In the genomic region with DNA sequence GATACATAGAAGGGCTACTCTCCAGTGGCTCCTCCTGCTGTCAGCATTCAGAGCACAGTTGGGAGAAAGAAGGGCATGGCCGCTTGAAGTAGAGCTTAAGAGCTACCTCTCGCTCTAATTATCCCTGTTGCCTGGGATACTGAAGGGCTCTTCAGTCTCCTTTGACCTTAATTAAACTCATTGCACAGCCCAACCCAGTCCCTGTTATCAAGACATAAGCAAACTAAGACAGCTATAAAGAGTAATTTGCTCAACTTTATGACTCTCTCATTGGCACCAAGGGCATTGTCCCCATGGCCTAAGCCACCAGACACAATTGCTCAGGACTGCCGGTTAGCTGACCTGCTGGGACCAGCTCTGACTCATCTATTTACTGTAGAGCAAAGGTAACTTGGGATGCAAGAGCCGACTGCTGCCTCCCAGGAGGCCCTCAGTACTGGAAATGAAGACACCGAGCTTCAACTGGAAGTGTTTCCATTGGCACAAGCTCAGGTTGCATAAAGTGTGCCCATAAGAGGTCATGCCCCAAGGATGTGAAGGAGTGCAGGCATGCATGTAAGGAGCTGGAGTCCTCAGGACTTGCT, we compare ENCODE assay signal across 13 mouse cellular contexts.
DNase-seq lines count a peak whose midpoint lies in the region; ATAC-seq and TF ChIP-seq lines count a peak whose summit lies in the region.
"Had no signal": no experiment of that assay in that cellular context is flagged by ENCODE, and none has a peak within 500 bp of the region (broad histone marks: within the 10 kb centered on the region; RNA-seq: fewer than 3 reads in every experiment).

No protein-coding gene starts in this region.

- peak; percentile 46; the same call in 1 of the 2 replicates for TF ChIP-seq CTCF in lung, postnatal 0 days (IDR thresholded peaks at IDR 0.05)

- H3K27ac ChIP-seq in lung, postnatal 0 days (ENCODE audit: low read length) = peak overlapping the region; percentile 70
- no peak overlapping the region for H3K27ac ChIP-seq in midbrain, embryonic 16.5 days (ENCODE audit: low read length)
- H3K27ac ChIP-seq: midbrain, embryonic 10.5 days; neural tube, embryonic 15.5 days had no signal

- H3K4me1 ChIP-seq in lung, postnatal 0 days (ENCODE audit: insufficient read depth, low read depth, low read length) = peaks cover 22% of the 10 kb centered on the region; the same call in 1 of the 2 replicates
- 0 out of 2 replicates have a peak, but pooled peaks cover 4% of the 10 kb centered on the region for H3K4me1 ChIP-seq in midbrain, embryonic 16.5 days (ENCODE audit: control insufficient read depth, insufficient read depth, low read length)

- H3K4me2 ChIP-seq in lung, postnatal 0 days (replicated peaks; ENCODE audit: low read depth, low read length) = no peak overlapping the region
- H3K4me2 ChIP-seq in midbrain, embryonic 16.5 days (ENCODE audit: low read length) = no peak overlapping the region
- H3K4me2 ChIP-seq: neural tube, embryonic 15.5 days had no signal

- H3K27me3 ChIP-seq in lung, postnatal 0 days (replicated peaks; ENCODE audit: insufficient read depth, low read length) = no peaks in the 10 kb centered on the region
- H3K27me3 ChIP-seq in midbrain, embryonic 16.5 days (ENCODE audit: control insufficient read depth, insufficient read depth, low read depth, low read length) = no peaks in the 10 kb centered on the region
- H3K27me3 ChIP-seq: neural tube, embryonic 15.5 days had no signal

- H3K36me3 ChIP-seq in lung, postnatal 0 days (ENCODE audit: insufficient read depth, low read length) = no peaks in the 10 kb centered on the region
- H3K36me3 ChIP-seq in midbrain, embryonic 16.5 days (ENCODE audit: control insufficient read depth, insufficient read depth, low read length) = no peaks in the 10 kb centered on the region
- H3K36me3 ChIP-seq: midbrain, embryonic 10.5 days; neural tube, embryonic 15.5 days had no signal

- ATAC-seq in lung, postnatal 0 days = peak; percentile 69
- no peak for ATAC-seq in midbrain, embryonic 16.5 days

- no peaks in the 10 kb centered on the region for H3K9me3 ChIP-seq in lung, postnatal 0 days (ENCODE audit: low read length)
- H3K9me3 ChIP-seq in midbrain, embryonic 16.5 days (replicated peaks; ENCODE audit: control insufficient read depth, low read length, poor library complexity, severe bottlenecking) = no peaks in the 10 kb centered on the region
- H3K9me3 ChIP-seq: midbrain, embryonic 10.5 days; neural tube, embryonic 15.5 days had no signal

- no peak overlapping the region for H3K9ac ChIP-seq in lung, postnatal 0 days (replicated peaks; ENCODE audit: low read depth)
- no peak overlapping the region for H3K9ac ChIP-seq in midbrain, embryonic 16.5 days (ENCODE audit: low read depth, low read length)
- H3K9ac ChIP-seq: neural tube, embryonic 15.5 days had no signal

- 56% methylated on average over 5 of the region's 5 CpGs for WGBS in lung, postnatal 0 days
- 61% methylated on average over 5 of the region's 5 CpGs for WGBS in midbrain, embryonic 16.5 days

- peak; percentile 34 for DNase-seq in adrenal gland, adult 2 months
- DNase-seq in adrenal gland, postnatal 4 days (ENCODE audit: low spot score in 2 of 2) = no peak
- DNase-seq in MN1 (ENCODE audit: low spot score) = peak; percentile 25
- peak; percentile 89 for DNase-seq in kidney, adult 9 months
- peak; percentile 71 for DNase-seq in lung, postnatal 0 days (ENCODE audit: low spot score)
- DNase-seq in neural tube, embryonic 10.5 days (ENCODE audit: extremely low spot score, low spot score) = no peak
- DNase-seq in cerebellum, adult 11 months = no peak
- DNase-seq: gastrocnemius, postnatal 25 days; spleen, adult 18-20 months had no signal

- TF ChIP-seq EP300 in lung, postnatal 0 days (IDR thresholded peaks at IDR 0.05) = peak; percentile 58; the same call in 1 of the 2 replicates

- no peak overlapping the region for H3K4me3 ChIP-seq in lung, postnatal 0 days (ENCODE audit: low read depth, low read length)
- no peak overlapping the region for H3K4me3 ChIP-seq in midbrain, embryonic 16.5 days (ENCODE audit: low read depth, low read length)
- H3K4me3 ChIP-seq: erythroblast, embryonic 14.5 days; midbrain, embryonic 10.5 days; neural tube, embryonic 15.5 days had no signal

Comparison
In these comparisons a context has a peak if more than half of its experiments do, and no peak if none do; other contexts are left out.
1. DNase-seq: peak in adrenal gland, adult 2 months (single experiment), MN1 (single experiment), kidney, adult 9 months (single experiment) and lung, postnatal 0 days (single experiment); none in adrenal gland, postnatal 4 days (0 of 2), neural tube, embryonic 10.5 days (single experiment) and cerebellum, adult 11 months (single experiment).